Mouse (Mus musculus) stomach, postnatal 0 days (tissue): ENCODE data around the gene Slco1a4.

ENCODE experiments used
- CTCF ChIP-seq: IDR thresholded peaks from 2 replicates; pipeline ENCODE4 v1.5.1; 2016; ENCODE audit warnings: antibody characterized with exemption, low read depth, mild to moderate bottlenecking, moderate library complexity
- EP300 ChIP-seq: optimal IDR thresholded peaks from 2 replicates; pipeline ENCODE3; 2016; ENCODE audit warnings: antibody characterized with exemption

GRCm38 (mm10) chr6:141853616-141854015, 2.4 kb downstream of the Slco1a4 start:
- TF ChIP-seq CTCF (no peak), EP300 (no peak)
